Mouse (Mus musculus): ENCODE measurements at regions not wholly inside any gene's neighbourhood (a gene's known extent, or its start where the extent isn't known, plus 50 kb on each side); places are given as distances from the start of the nearest gene placed in this dataset.

DNA sequence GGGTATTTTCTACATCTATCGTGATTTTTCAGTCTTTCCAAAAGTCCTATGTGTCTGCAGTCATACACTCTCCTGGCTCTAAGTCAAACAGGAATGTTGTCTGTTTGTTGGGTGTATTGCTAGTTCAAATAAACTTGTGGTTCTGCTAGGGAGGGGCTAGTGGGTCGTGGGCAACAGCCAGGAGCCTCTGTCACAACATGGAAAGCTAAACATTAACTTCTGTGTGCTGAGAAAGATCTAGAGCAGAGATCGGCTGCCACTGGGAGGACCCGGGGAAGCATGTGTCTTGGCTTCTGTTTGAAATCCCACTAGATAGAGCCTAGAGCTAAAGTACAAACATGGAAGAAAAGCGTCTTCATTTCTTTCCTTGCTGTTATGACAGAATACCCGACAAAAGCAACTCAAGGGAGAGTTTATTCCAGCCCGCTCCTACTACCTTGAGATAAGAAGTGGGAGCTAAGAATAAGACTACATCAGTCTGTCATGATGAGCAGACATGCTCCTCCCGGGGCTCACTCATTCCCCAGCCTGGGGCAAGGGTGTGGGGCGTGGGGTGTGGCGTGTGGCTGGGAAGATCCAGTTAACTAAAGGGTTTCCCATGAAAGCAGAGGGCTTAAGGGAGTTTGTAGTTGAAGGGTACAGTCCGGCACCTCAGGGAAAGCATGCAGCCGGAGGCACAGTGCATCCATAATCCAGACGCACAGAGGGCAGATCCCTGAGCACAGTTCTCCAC, 190.7 kb downstream of the Rybp start:
- no peak for ATAC-seq

DNA sequence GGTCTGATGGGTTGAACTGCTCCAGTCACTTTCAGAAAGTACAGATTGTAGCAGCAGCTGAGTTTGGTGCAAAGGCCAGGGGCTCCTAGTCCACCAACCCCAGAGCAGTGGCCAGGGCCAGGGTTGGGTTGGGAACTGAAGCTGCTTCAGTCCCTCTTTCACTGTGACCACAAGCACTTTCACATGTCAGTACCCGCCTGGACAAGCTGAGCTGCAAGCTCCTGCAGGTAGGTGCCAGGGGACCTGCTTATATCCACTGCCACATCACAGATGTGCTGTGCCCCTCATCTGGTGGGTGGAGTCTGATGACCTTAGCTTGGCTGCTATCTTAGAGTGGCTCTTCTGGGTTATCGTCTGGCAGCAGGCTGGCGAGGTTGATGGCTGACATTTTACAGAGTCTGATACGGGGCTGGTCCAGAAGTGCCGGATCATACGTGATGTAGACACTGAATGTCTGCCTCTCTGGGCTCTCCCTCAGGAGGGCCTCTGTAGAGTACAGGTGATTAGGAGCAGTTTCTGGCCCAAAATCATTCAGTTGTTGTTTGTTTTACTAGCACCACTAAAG, 192.6 kb downstream of the Rybp start:
- no peak for ATAC-seq

DNA sequence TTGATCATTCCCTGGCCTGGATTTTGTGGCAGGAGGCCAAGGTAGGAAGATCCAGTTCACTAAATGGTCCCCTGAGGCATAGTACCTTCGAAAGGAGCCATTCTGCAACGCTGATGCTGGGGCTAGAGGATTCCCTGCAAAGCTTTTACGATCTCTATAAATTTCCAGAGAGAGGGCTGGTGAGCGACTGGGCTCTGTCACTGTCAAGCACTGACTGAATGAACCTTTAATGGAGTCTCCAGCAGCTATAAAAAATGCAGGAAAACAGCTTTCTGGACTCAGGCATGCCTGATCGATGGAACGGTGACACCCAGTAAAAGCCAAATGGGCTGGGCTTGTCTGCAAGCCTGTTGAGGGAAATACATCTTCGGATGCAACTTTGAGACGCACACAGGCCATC, 194.4 kb downstream of the Rybp start:
- ATAC-seq: no peak

DNA sequence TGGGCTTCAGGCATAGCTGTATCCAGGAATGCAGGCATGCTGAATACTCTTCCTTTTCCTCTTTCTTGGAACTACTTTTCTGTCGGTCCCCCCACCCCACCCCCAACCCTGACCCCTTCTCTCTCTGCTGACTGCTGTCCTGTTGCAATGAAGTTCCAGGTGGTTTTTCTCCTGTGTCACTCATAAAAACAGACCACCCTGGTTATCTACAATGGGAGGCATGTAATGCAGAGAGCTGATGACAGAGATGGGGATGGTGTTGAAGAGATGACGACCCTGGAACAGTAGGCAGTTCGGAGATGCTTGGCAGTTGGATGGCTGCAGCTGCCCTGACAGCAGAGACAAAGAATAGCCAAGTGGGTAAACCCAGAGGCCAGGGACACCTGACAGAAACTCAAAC, 195.5 kb downstream of the Rybp start:
- no peak for ATAC-seq

DNA sequence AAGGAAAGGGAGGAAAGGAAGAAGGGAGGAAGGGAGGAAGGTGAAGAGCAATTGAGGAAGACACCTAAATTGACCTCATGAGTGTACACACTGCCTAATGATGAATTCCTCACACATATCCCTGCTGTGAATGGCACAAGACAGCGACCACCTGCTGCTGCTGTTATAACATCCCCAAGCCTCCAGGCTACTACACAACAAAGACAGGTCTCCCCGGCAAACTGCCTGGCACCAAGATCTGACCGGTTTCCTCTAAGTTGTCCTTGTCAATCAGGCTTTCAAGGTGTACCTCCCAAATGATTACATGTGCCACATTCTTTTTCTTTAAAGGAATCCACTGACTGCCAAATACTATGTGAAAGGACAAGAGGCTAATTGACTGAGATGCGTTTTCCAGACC, 198.7 kb downstream of the Rybp start:
- no peak for ATAC-seq

DNA sequence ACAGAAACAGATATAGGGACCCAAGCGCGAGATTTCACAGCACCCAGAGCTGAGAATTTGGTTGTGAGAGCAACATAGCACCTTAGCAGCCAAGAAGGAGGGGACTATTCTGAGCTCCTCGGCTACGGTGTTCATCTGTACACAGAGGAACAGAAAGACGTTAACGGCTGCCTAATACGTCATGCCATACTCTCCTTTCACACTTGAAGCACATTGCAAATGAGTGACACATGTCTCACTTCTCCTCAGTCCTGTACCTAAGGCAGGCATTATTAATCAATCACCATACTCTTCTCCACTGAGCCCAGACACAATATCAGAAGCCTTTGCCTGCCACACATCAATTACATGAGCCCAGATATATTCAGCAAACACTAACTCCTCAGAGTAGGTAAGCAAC, 200.5 kb downstream of the Rybp start:
- no peak for ATAC-seq

DNA sequence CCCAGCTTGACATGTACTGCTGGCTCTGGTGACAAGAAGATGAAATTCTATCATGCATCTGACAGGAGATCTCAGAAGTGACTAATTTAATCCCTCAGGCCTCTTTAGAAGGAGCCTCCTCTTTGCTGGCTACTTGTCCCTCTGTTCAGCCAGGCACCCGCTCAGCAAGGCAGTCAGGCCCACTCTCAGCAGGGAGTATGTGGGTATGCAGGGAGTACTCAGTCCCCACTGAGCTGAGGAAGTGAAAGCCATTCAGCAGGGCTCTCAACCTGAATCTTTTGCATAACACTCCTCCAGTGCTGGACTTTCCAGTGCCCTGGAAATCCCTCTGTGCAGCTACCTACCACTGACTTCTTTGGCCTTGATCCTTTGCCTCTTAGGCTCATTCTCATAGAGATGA, 201.3 kb downstream of the Rybp start:
- no peak for ATAC-seq

DNA sequence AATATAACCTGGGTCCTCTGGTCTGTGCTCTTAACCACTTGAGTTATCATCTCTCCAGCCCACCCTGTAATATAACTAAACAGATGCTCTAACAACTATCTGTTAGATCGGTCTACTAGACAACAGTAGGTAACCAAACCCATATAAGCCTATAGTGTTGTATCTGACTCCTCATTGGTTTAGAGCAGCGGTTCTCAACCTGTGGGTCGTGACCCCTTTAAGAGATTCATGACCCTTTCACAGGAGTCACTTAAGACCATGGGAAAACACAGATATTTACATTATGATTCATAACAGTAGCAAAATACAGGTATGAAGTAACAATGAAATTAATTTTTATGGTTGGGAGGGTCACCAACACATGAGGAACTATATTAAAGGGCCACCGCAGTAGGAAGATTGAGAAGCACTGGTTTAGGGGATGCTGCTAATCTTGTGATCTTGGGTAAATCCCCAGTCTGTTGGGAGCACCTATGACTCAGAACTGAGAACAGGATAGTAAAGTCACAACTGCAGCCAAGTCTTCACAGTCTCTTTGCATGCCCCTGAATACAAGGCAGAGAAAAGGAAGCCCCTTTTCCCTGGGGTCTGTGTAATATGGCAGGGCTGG, 203.3 kb downstream of the Rybp start:
- ATAC-seq: no peak

DNA sequence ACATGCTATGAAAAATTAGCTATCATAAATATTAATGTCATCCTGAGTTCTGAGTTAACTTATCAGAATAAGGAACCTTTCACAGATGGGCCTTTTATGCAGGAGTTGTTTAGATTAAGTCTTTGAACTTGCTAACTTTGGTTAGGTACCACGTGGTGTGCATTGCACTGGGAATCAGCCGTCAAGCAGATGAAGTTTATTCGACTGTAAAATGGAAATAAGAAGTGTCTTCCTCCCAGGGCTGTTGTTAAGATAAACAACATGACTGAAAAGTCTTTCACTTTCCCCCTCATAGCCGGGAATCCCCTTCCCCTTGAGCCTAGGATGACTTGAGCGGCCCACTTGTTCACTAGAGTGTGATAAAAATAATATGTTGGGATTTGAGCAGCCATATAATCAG, 204.2 kb downstream of the Rybp start:
- no peak for ATAC-seq

DNA sequence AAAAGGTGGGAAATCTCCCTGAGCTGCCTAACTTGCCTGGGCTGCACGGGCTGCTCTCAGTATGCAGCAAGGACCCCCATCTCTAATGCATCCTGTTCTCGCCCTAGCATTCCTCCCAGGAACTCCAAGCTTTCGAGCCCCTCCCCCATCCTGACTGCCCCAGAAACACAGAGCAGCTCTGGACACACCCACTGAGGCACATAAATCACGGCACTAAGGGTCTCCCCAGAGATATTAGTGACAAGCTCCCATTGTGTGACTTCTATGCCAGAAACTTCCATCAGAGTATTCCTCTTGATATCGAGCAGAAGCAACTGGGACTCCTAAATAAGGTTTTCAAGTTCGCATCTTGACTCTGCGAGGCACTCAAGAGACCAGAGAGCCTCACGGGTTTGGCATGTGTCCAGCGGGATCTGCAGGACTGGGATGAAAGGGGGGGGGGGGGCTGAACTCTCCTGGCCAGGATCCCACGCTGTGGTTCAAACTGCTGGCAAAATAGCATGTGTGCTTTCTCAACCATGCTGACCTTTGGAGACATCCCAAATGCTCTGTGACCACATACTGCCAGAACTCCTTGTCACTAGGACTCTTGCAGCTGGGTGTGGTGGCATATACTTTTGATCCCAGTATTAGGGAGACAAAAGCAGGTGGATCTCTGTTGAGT, 212.5 kb downstream of the Rybp start:
- ATAC-seq: no peak

DNA sequence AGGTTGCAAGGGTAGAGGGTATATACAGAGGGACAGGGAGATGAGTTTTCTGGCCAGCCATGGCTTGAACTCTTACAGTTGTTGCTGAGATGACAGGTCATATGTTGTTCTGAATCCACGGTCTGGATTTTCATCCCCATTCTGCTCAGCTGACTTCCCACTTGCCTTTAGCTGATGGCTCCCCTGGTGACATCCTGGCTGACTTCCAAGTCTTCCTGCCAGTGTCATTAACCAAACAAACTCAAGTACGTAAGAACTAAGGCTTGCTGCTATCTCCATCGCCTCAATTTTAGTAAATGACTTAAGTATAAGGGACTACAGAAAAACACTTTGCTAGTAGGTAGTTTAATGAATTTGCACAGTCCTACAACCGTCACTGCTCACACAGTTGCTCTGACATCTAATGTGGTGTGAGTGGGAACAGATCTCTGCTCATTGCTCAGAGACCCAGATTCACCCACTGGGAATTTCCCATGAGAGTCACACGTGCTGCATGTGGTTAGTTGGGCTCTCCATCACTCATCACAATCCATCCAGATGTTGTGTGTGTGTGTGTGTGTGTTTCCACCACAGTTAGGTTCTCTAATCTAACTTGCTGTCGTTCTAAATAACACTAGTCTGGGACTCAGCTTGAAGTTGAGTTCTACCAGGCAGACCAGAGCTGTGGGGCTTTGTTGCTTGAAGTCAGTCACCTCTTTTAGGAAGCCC, 214.9 kb downstream of the Rybp start:
- ATAC-seq: no peak

DNA sequence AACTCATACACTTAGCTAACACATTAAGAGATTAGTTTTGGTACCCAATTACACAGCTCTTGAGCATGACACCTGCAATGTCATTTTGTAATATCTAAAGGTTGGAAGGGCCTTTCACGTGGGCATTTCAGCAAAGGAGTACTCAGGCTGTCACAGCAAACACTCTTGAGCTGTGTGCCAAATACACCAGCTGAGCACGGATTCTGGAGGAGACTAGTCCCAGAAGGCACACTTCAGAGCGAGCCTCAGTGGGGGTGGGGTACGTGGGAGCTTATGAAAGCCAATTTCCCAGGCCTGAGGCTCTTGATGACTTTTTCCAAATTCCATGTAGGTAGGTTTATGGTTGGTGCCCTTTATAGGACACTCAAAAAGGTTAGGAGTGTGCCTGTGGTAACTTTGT, 218.1 kb downstream of the Rybp start:
- ATAC-seq: no peak

DNA sequence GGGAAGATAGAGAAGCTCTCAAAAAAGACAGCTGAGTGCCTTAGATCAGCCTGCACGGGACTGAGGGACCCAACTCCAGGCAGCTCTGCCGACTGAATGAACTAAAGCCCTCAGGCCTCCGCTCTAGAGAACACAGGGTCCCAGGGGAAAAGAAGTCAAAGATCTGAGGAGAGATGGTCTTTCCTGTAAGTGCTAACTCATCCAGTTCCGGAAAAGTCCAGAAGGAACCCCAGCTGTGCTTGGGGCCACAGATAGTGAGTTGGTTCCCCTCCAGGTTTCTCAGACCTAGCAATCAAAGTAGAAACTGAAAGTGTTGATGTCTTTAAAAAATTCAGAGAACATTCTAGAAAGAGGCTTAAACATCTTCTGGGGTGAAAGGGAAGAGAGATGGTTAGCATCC, 220.0 kb downstream of the Rybp start:
- no peak for ATAC-seq

DNA sequence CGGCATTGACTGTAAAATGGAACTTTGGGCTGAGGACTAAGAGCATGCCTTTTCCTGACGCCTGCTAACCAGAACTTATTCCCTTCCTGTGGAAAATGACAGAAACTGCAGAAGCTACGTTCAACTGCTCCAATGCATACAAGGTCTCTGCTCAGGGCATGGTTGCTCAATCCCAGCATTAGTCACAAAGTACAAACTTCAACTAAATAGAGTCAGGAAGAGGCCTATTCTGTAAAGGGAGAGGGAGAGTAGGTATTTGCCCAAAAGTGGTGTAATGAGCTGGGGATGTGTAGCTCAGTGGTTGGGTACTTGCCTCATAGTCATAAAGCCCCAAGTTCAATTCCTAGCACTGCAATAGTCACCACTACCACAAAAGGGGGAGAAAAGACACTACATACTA, 221.7 kb downstream of the Rybp start:
- no peak for ATAC-seq

DNA sequence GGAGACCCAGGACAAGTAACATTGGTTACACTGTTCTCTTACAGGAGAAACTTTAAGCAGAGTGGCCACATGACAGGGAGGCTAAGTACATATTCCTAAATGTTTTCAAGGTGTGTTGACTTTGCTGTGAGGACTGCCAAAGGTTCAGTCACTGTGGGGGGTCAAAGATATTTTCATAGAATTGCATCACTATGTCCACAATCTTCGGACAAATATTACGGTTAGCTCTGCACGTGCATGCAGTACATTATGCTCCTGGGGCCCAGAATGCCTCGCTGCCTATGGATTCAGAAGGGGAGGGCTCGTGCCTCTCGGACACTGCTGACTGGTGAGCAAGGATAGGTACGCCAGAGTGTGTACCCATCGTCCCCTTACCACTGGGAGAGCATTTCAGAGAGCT, 224.3 kb downstream of the Rybp start:
- ATAC-seq: no peak

DNA sequence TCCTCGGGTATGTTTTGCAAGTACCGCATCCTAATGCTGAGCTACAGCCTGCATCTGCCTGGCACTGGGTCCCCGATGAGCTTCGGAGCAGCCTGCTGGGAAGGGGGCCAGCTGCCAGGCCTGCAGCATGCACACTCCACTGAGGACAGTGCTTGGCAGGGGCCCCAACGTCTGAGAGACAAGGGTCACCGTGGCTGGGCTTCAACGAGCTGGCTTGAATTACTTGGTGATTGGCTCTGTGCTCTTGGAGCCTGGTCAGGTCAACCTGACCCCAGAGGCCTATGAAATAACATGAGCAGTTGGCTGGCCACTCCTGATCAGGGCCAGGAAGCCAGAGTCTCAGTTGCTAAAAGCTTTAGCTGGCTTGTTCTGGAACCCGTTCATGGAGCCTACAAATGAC, 227.5 kb downstream of the Rybp start:
- ATAC-seq: no peak

DNA sequence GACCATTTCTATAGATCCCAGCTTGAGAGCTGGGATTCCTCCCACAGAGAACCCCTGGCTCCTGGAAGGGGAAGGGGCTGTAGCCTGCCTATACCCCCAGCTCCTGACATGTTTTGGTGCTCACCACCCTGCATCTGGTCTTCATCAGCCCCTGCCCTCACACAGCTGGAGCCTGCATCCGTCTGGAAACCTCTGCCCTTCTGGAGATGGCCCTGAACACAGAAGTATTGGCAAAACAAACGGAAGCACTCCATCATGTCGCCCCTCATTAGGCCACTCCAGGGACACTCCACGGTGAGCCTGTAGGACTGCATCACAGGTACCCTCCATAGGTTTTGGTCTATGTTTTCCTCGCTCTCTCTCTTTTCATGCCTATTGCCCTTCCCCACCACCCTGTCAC, 231.3 kb downstream of the Rybp start:
- no peak for ATAC-seq

DNA sequence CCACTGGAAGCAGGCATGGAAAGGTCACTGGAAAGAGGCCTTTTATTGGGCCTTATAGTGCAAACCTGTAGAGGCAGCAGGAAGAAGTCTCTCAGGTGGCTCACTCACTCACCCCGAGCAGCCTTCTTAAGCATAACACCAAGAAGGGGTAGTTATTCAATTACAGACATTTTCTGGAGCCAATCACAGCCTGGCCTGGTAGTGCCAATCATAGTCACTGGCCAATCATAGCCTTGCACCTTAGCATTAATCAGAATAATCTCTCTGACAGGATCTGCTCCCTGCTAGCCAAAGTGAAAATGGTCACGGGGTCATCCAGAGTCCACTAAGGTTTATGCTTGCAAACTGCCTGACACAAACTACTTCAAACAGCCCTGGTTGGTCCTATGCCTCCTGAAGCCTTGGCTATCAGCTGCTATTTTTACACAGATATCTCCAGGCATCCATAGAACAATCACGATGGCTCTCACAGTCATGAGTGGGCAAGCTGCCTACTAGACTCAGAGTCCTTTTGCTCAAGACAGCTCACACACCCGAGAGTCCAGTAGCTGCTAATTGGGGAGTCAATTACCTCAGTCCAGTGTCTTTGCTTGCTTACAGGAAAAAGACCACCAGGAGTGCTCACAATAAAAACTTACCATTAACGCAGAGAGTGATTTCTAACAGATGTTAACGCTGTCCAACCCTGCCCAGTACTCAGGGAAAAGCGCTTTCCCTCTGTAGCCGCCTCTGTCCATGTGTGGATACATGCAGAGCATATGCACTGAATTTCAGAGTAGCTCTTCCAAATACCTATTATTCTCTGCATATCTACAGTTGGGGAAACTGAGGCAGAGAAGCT, 234.1 kb downstream of the Rybp start:
- ATAC-seq: no peak

DNA sequence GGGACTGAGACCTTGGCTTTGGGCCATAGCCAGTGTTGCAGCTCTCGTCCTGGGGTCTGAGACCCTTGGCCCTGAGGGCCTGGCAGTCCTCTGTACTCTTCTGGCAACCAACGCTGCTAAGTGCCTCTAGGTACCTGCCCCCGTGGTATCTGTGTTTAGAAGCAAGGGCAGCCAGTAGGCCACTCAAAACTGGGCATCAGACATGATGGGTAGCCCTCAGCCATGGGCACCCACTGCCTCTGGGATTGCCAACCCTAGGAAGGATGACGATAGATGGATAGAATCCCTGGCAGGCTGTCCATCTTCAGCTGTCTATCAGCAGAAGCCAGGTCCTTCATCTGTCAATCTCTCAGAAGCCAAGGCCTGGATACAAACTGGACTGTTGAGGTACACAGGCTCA, 234.9 kb downstream of the Rybp start:
- ATAC-seq: no peak

DNA sequence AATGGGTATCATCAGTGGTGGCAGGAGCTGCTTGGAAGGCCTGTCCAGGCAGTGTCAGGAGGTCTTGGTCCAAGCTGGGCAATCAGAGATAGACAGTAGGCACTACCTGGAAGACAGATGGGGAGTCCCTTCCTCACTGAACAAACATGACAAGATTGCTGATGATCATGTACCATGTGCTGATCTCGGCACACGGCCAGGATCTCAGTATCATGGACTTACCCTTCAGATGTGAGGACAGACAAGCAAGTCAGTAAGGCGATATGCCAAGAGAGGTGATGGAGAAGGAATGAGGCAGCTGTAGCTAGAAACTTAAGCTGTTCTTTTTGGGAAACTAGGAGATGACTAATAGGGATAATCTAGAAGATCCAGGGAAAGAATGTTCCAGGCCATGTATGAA, 238.2 kb downstream of the Rybp start:
- no peak for ATAC-seq

DNA sequence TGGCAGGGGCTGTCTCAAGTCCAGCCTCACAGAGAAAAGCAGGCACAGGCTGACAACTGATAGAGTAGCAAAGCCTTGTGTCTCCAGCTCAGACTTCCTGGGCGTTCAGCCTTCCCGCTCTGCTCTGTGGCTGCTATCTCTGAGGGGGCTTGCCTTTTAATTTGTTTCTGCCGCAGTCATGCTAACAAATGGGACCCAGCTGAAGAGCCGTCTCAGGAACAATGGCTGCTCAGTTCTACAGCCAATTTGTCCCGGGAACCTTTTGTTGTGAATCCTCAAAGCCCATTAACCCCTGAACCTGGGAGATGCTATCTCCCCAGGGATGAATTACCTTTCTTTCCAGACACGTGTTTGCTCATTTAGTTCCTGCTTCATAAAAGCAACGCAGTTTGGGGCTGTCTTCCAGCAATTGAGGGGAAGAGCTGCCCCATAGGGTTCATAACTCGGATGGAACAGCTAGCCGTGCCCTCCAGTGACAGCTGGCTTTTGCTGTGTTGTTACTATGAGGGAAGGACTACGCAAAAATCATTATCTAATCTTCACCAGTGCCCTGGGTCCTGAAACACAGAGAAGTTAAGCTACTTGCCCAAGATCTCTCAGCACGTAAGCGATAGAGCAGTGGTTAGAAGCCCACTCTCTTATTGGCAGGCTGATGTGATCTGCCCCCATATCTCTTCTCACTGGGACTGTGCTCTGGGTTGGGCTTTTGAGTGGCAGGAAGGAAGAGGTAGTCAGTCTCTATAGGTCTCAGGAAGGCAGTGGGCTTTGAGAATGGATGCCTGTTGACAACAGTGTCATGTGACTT, 240.9 kb downstream of the Rybp start:
- ATAC-seq: no peak

DNA sequence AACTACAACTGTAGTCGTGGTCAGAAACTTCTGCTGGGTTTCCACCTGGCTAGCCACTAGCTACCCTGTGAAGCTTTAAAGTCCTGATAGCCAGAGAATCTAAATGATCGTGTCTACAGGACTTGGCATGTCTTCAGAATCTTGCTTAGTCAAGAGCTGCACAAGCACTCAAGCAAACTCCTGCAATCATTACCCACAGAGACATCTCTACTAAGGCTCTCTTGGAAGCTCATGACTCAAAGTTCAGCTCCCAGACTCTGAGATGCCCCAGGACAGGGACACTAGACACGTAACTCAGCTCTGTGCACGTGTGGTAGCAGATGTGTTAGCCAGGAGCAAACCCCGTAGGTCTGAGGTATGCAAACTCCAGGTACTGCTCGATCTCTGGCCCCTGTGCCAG, 242.2 kb downstream of the Rybp start:
- ATAC-seq: no peak

Measured in CD4-positive, CD25-positive, alpha-beta regulatory T cell, adult 4 months (primary cell).